Mouse (Mus musculus): Measurements from ENCODE around the gene Gm5155. TPM values are rescaled to one million over a fixed set of nuclear protein-coding genes. Genes with fewer than 3 reads are reported as not detected.
"Not testable (repeated sequence)": the region's sequence is repeated elsewhere in the genome, so short reads cannot be mapped to it uniquely, and the experiment has no call there.

Gene Gm5155
- polyA plus RNA-seq (2015; fragmentation: Nextera tagmentation; extraction: Ambion mirVana): not detected in 2 replicates

GRCm38 (mm10) chr7:17871467-17871866, at the start of gene Gm5155:
Gene Gm5155 (plus strand): TSS chr7:17871767.
- Histone ChIP-seq H3K4me3 (replicated peaks; ENCODE audit: low read depth, low read length) (no peak within 1 kb of the TSS), H3K4me2 (ENCODE audit: low read length) (no peak within 1 kb of the TSS), H3K27me3 (ENCODE audit: insufficient read depth, low read length) (no peaks in the 10 kb centered on the region), H3K9ac (ENCODE audit: low read depth, low read length) (no peak within 1 kb of the TSS), H3K27ac (no peak within 1 kb of the TSS), H3K36me3 (ENCODE audit: insufficient read depth, low read length) (no peaks in the 10 kb centered on the region), H3K4me1 (replicated peaks; ENCODE audit: insufficient read depth, low read length) (no peaks in the 10 kb centered on the region), H3K9me3 (replicated peaks; ENCODE audit: low read length) (no peaks in the 10 kb centered on the region)
- 77% methylated on average over 1 of the region's 1 CpGs for WGBS
- ATAC-seq (replicated peaks; ENCODE audit: low FRiP score, low read depth) (no peak), DNase-seq (ENCODE audit: low spot score) (no peak)
- TF ChIP-seq CTCF (IDR thresholded peaks at IDR 0.05; ENCODE audit: low read depth): no peak

GRCm38 (mm10) chr7:17870776-17871175, 791 bp upstream of the Gm5155 start:
- H3K4me3 ChIP-seq (replicated peaks; ENCODE audit: low read depth, low read length): no peak overlapping the region
- H3K36me3 ChIP-seq (ENCODE audit: insufficient read depth, low read length): no peaks in the 10 kb centered on the region
- no peak overlapping the region for H3K4me2 ChIP-seq (ENCODE audit: low read length)
- H3K27me3 ChIP-seq (ENCODE audit: insufficient read depth, low read length): no peaks in the 10 kb centered on the region
- WGBS: 88% methylated on average over 1 of the region's 1 CpGs
- ATAC-seq (replicated peaks; ENCODE audit: low FRiP score, low read depth) (no peak), DNase-seq (ENCODE audit: low spot score) (no peak)
- no peaks in the 10 kb centered on the region for H3K9me3 ChIP-seq (replicated peaks; ENCODE audit: low read length)
- H3K4me1 ChIP-seq (replicated peaks; ENCODE audit: insufficient read depth, low read length): no peaks in the 10 kb centered on the region
- H3K27ac ChIP-seq: no peak overlapping the region
- H3K9ac ChIP-seq (ENCODE audit: low read depth, low read length): no peak overlapping the region
- TF ChIP-seq CTCF (IDR thresholded peaks at IDR 0.05; ENCODE audit: low read depth): no peak

GRCm38 (mm10) chr7:17895341-17895740, 23.8 kb downstream of the Gm5155 start:
- not testable (repeated sequence) for H3K36me3 ChIP-seq (ENCODE audit: insufficient read depth, low read length); H3K27ac ChIP-seq; ATAC-seq (replicated peaks; ENCODE audit: low FRiP score, low read depth); H3K4me1 ChIP-seq (replicated peaks; ENCODE audit: insufficient read depth, low read length); H3K9ac ChIP-seq (ENCODE audit: low read depth, low read length); H3K27me3 ChIP-seq (ENCODE audit: insufficient read depth, low read length); H3K9me3 ChIP-seq (replicated peaks; ENCODE audit: low read length); H3K4me3 ChIP-seq (replicated peaks; ENCODE audit: low read depth, low read length); DNase-seq (ENCODE audit: low spot score); H3K4me2 ChIP-seq (ENCODE audit: low read length)
- 69% methylated on average over 1 of the region's 1 CpGs for WGBS

GRCm38 (mm10) chr7:17903146-17903915, 31.8 kb downstream of the Gm5155 start:
- Histone ChIP-seq H3K9ac (ENCODE audit: low read depth, low read length) (no peak overlapping the region), H3K36me3 (ENCODE audit: insufficient read depth, low read length) (no peaks in the 10 kb centered on the region), H3K4me1 (replicated peaks; ENCODE audit: insufficient read depth, low read length) (no peaks in the 10 kb centered on the region), H3K4me3 (replicated peaks; ENCODE audit: low read depth, low read length) (no peak overlapping the region), H3K27me3 (ENCODE audit: insufficient read depth, low read length) (no peaks in the 10 kb centered on the region), H3K9me3 (replicated peaks; ENCODE audit: low read length) (0 out of 2 replicates have a peak, but pooled peaks cover 4% of the 10 kb centered on the region), H3K27ac (no peak overlapping the region), H3K4me2 (ENCODE audit: low read length) (no peak overlapping the region)
- ATAC-seq (replicated peaks; ENCODE audit: low FRiP score, low read depth) (no peak), DNase-seq (ENCODE audit: low spot score) (no peak)
- TF ChIP-seq CTCF (IDR thresholded peaks at IDR 0.05; ENCODE audit: low read depth): no peak
- 64% methylated on average over 6 of the region's 6 CpGs for WGBS

Other genes with a start within 250 kb of the Gm5155 start
- gene Ceacam5, start 158.5 kb upstream of the Gm5155 start, polyA plus RNA-seq (2015; fragmentation: Nextera tagmentation; extraction: Ambion mirVana): not detected in 2 replicates
- gene Ceacam14, start 59.1 kb upstream of the Gm5155 start, polyA plus RNA-seq (2015; fragmentation: Nextera tagmentation; extraction: Ambion mirVana): not detected in 2 replicates
- not detected in 2 replicates for gene Ceacam11, start 100.4 kb downstream of the Gm5155 start, polyA plus RNA-seq (2015; fragmentation: Nextera tagmentation; extraction: Ambion mirVana)
- gene Ceacam13, start 138.1 kb downstream of the Gm5155 start, polyA plus RNA-seq (2015; fragmentation: Nextera tagmentation; extraction: Ambion mirVana): not detected in 2 replicates
- not detected in 2 replicates for gene Ceacam12, start 194.2 kb downstream of the Gm5155 start, polyA plus RNA-seq (2015; fragmentation: Nextera tagmentation; extraction: Ambion mirVana)